Mouse (Mus musculus) MEL (cell line): Measurements from ENCODE around the gene 4933412E24Rik.

ENCODE experiments used
- EP300 ChIP-seq, 2 experiments: IDR thresholded peaks; 2 replicates each; pipeline ENCODE4 v1.6.1; 2011; ENCODE audit warnings: improper control_type of control experiment in 2 of 2, low read length in 2 of 2, low read depth in 1 of 2, mild to moderate bottlenecking in 1 of 2
- TAL1 ChIP-seq: IDR thresholded peaks from 2 replicates; pipeline ENCODE4 v1.6.1; 2012; ENCODE audit warnings: mild to moderate bottlenecking, inconsistent platforms, low read length, moderate library complexity, mixed read lengths
- UBTF ChIP-seq: IDR thresholded peaks from 2 replicates; pipeline ENCODE4 v1.6.1; 2012; ENCODE audit warnings: low read depth, mild to moderate bottlenecking, inconsistent platforms, low read length, improper control_type of control experiment, moderate library complexity, borderline replicate concordance; ENCODE audit not compliant: insufficient read depth

DNA sequence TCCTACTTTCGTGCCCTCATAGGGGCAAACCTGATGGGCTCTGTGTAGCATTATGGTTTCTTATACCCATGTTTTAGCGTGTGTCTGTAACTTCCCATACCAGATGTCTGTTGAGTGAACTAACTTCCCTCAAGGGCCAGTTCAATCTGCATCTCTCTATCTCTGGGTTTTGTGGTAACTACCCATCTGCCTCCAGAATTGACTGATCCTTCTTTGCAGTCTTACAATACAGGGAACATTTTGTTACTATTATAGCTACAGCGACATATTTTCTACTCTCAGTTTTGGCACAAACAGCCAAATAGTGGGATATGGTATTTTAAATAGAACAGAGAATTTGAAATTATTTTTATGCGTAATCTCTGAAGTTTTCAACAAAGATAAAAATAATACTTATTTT, 6.2 kb downstream of the 4933412E24Rik start:
- TF ChIP-seq UBTF (no peak), EP300 (IDR thresholded peaks at IDR 0.05; ENCODE audit: low read depth in 1 of 2, low read length in 2 of 2) (no peak), TAL1 (no peak)
